Mouse (Mus musculus) MEL-GATA-1-ER (cell line): ENCODE data around the gene Tes3-ps.

ENCODE experiments used
- DNase-seq: peaks from one replicate; pipeline ENCODE4 v3.0.0-alpha.2; 2012; ENCODE audit warnings: low read depth; ENCODE audit errors: extremely low read depth

Gene Tes3-ps

DNA sequence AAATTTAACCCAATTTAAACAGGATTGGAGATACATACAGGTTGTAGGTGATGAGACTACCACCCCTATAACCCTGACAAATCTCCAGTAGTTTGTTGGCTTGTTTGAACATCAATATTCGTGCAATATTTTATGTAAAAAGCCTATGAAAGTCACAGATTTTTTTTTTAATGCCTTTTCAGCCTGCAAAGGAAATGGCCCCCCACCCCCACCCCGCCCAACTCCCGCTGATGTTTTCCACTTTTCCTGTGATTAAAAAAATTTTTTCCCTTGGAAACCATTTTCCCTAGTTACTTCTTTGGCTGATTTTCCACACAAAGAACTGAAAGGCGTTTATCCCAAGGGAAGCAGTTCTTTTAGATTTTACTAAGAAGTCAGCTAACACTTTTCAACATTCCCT, 11.4 kb downstream of the Tes3-ps start, which contains the start of gene Ecm2:
Gene Ecm2, plus strand, starts transcription at position 301 of the 400 bp plus-strand sequence.
- DNase-seq: no peak

DNA sequence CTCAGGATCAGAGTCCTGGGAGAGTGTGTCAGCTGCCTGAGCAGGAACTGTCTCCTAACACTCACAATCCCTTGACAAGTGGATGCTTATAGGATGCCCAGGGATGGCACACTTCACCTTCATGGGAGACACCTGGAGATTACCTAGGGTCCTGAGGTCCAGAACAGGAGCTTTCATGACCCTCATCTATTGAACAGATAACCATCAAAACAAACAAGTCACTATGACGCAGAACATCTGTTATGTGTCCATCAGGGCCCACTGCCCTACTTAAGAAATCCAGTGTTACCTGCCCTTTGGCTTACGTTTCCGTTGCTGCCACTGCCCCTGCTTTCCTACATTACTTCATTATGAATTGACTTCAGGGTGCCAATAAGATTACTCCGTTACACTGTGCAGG, 12.7 kb downstream of the Tes3-ps start:
- DNase-seq: no peak

DNA sequence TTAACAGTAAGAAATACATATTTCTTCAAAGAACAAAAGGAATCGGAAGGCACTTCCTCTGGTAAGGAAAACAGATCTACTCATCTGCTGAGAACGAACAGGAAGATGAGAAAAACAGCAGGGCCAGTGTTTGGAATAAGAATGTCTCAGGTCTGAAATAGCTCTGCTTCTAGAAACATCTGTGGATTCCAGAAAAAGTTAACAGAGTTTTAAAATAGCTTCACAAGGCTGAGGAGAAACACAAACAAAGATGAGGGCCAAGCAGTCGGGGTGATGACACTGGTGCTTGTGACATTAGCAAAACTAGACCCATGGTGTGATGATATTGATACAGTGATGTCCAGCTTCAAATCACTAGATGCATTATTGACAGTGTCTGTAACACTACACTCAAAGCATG, 14.1 kb downstream of the Tes3-ps start:
- no peak for DNase-seq

DNA sequence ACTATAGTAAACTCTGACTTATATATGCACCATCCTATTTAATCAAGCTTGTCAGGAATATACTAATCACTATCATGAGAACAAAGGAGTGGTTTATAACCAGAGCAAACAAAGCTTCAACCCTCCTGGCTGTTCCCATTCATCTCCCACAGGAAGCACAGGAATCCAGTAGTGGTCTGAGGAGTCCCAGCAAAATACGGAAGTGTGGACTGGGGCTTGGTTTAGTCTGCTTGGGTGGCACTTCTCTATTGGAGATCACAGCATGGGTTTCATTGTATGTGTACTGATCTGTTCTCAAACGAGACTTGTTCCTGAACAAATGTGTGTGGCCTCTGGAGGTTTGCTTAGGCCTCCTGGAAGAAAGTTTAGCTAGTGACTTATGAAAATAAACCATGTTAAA, 25.6 kb downstream of the Tes3-ps start:
- no peak for DNase-seq

DNA sequence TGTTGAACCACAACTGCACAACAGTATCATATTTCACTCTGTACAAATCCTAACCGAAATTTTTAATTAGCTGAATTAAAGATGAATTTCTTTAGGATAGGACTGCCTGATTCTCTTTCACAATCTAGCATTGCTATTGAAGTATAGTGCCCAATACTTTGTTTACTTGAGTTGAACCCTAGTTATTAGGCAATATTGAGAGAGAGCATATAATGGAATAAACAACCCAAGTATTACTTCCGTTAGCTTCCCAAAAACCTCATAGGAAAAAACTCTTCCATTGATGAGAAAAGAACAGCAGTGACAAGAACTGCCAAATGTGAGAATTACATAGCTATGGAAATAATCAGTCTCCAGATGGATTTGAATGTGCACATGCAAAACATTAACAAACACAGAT, 33.1 kb downstream of the Tes3-ps start:
- no peak for DNase-seq

DNA sequence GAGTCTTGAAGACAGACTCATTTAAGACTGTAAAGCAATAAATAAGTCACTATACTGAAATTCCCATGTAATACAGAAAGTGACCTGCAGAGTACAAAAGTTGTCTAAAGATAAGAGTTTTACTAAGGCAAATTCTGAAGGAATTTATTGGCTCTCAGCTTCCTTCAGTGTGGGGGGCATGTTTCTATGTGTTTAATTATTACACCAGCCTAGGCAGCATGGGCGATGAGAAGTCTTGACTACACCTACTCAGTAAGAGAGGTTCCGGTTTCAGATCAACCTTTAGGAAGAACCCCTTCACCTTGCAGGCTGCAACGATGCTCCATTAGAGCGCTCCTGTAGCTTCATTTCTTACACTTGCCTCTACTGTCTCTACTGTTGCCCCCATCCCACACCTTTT, 37.5 kb downstream of the Tes3-ps start:
- DNase-seq: no peak

DNA sequence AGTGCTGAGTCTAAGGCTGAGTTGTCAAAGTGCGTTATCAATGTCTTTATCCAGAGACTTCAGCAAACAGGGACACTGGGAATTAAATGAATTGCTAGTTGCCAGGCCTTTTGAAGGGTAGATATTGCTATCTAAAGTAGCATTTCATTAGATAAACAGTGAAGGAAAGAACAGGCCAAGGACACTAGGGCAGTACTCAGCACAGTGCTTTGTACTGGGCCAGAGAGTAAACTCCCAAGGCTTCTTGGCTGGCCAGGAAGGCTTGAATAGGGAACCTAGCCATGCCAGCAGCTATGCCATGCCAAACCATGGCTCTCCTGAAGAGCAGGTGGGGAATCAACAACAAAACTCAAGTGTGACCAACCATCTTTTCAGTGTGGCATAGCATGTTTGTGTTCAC, 43.8 kb downstream of the Tes3-ps start:
- DNase-seq: no peak

DNA sequence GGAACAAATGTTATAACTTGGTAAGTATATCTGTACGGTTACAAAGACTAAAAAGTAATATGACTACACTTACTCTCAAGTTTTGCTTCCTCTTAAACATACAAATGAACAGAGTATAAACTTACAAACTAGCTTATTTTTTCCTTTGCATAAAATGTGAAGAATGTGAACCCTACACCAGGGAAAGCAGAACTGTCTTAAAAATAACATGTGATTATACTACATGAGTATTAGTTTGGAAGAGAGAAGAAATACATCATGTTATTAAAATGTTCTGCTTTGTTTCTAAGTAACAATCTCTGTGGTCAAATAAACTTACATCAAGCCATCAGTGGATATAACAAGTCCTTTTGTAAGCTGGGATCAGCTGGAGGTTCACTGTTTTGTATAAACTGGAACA, 45.6 kb downstream of the Tes3-ps start:
- DNase-seq: no peak

DNA sequence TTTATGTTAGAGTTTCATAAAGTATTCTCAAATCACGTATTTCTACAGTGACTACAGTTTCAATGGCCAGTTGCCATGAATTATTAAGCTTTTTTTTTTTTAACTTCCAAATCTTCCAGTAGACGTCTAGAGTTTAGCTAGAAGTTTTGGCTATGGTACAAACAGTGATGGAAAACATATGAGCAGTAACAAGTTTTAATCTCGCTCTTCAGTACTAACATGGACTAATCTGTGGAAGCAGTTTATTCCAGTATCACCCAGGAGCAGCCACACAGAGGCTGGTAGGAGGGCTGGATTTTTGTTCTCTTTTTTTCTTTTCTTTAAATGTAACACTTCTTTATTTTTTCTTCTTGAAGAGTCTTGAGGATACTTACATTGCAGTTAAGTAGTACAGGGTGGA, 51.2 kb downstream of the Tes3-ps start, which contains the start of gene Aspn:
Gene Aspn, plus strand, starts transcription at position 165 of the 400 bp plus-strand sequence.
- no peak for DNase-seq

DNA sequence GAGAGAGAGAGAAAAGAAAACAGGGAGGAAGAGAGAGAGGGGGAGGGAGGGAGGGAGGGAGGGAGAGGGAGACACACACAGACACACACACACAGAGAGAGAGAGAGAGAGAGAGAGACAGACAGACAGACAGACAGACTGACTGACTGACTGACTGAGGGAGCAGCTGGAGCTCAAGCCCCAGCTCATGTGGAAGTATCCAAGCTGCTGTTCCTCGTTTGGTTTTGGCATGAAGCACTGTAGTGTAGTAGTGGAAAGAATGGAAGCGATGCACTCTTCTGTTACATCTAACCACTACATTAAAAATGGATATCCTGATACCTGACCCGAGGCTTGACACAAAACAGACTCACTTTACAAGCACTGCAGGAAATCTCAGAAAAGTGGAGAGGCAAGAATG, 52.5 kb downstream of the Tes3-ps start:
- no peak for DNase-seq
